In the genomic region with DNA sequence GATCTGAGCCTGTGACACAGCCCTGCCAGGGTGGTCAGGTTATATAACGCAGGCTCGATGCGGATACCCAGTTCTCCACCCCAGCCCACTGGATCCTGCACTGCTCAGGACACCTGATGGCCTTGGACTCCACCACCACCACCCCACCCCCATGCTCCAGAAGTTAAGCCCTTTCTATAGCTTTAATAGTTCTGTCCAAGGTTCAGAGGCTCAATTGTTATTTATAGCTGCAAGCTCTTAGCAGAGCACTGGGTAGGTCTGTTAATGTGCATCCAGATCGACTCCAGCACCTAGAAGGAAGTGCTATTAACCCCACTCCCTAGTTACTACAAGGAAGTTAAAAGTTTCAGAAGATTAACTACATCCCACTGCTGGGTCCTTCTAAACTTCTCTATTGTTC, we compare ENCODE assay signal across 19 mouse cellular contexts. TPM values are rescaled to one million over a fixed set of nuclear protein-coding genes. Genes with fewer than 3 reads are reported as not detected.
A peak's percentile ranks its signal among the peaks of the same experiment; 100 is the strongest.
DNase-seq lines count a peak whose midpoint lies in the region; ATAC-seq and TF ChIP-seq lines count a peak whose summit lies in the region.
"Had no signal": no experiment of that assay in that cellular context is flagged by ENCODE, and none has a peak within 500 bp of the region (broad histone marks: within the 10 kb centered on the region; RNA-seq: fewer than 3 reads in every experiment).

No protein-coding gene starts in this region.

- 54% methylated on average over 4 of the region's 4 CpGs for WGBS in heart, embryonic 15.5 days
- WGBS in stomach, embryonic 16.5 days, result 64% methylated on average over 4 of the region's 4 CpGs
- WGBS in stomach, postnatal 0 days, result 77% methylated on average over 4 of the region's 4 CpGs
- WGBS in intestine, postnatal 0 days, result 39% methylated on average over 4 of the region's 4 CpGs
- 73% methylated on average over 4 of the region's 4 CpGs for WGBS in limb, embryonic 10.5 days

- no peaks in the 10 kb centered on the region for H3K27me3 ChIP-seq in heart, embryonic 15.5 days
- no peaks in the 10 kb centered on the region for H3K27me3 ChIP-seq in stomach, embryonic 16.5 days (ENCODE audit: control insufficient read depth, insufficient read depth, low read length)
- H3K27me3 ChIP-seq in stomach, postnatal 0 days (ENCODE audit: control insufficient read depth, insufficient read depth, low read length), result no peaks in the 10 kb centered on the region
- no peaks in the 10 kb centered on the region for H3K27me3 ChIP-seq in intestine, postnatal 0 days (replicated peaks; ENCODE audit: control insufficient read depth, insufficient read depth, low read length)
- no peaks in the 10 kb centered on the region for H3K27me3 ChIP-seq in limb, embryonic 10.5 days (ENCODE audit: low read depth, poor library complexity, severe bottlenecking)
- H3K27me3 ChIP-seq: embryonic facial prominence, embryonic 12.5 days; hindbrain, embryonic 15.5 days; limb, embryonic 15.5 days; midbrain, embryonic 13.5 days had no signal

- no peak for ATAC-seq in heart, embryonic 15.5 days (replicated peaks; ENCODE audit: insufficient number of reproducible peaks, insufficient read depth, low FRiP score, low read depth)
- 0 out of 2 replicates have a peak, but pooled peaks have one; percentile 37 for ATAC-seq in stomach, embryonic 16.5 days (ENCODE audit: insufficient read depth, low FRiP score)
- ATAC-seq in stomach, postnatal 0 days (ENCODE audit: low FRiP score, low TSS enrichment), result no peak
- ATAC-seq in intestine, postnatal 0 days, result peak; percentile 92
- ATAC-seq: midbrain, embryonic 13.5 days had no signal

- peak overlapping the region; percentile 2; the same call in 1 of the 2 replicates for H3K27ac ChIP-seq in heart, embryonic 15.5 days
- H3K27ac ChIP-seq in stomach, embryonic 16.5 days (ENCODE audit: low read length), result no peak overlapping the region
- H3K27ac ChIP-seq in stomach, postnatal 0 days (replicated peaks), result no peak overlapping the region
- peak overlapping the region; percentile 86 for H3K27ac ChIP-seq in intestine, postnatal 0 days (ENCODE audit: low read depth, low read length)
- no peak overlapping the region for H3K27ac ChIP-seq in limb, embryonic 10.5 days
- H3K27ac ChIP-seq: embryonic facial prominence, embryonic 12.5 days; hindbrain, embryonic 15.5 days; left cerebral cortex, adult 2 months; limb, embryonic 15.5 days; liver, embryonic 14.5 days; midbrain, embryonic 13.5 days had no signal

- no peak for TF ChIP-seq CTCF in stomach, postnatal 0 days (IDR thresholded peaks at IDR 0.05; ENCODE audit: low read depth)
- TF ChIP-seq CTCF in intestine, postnatal 0 days (IDR thresholded peaks at IDR 0.05; ENCODE audit: low read depth), result no peak

- no peak overlapping the region for H3K9ac ChIP-seq in heart, embryonic 15.5 days
- no peak overlapping the region for H3K9ac ChIP-seq in stomach, embryonic 16.5 days (ENCODE audit: low read length)
- H3K9ac ChIP-seq in stomach, postnatal 0 days (ENCODE audit: low read length), result no peak overlapping the region
- no peak overlapping the region for H3K9ac ChIP-seq in intestine, postnatal 0 days (ENCODE audit: low read depth, low read length)
- H3K9ac ChIP-seq: embryonic facial prominence, embryonic 12.5 days; hindbrain, embryonic 15.5 days; limb, embryonic 15.5 days; liver, embryonic 14.5 days; lung, embryonic 14.5 days; midbrain, embryonic 13.5 days had no signal

- no peaks in the 10 kb centered on the region for H3K9me3 ChIP-seq in heart, embryonic 15.5 days (replicated peaks)
- H3K9me3 ChIP-seq in stomach, embryonic 16.5 days (replicated peaks; ENCODE audit: control insufficient read depth, low read length), result no peaks in the 10 kb centered on the region
- H3K9me3 ChIP-seq in stomach, postnatal 0 days (ENCODE audit: control insufficient read depth, low read length), result no peaks in the 10 kb centered on the region
- H3K9me3 ChIP-seq in intestine, postnatal 0 days (ENCODE audit: control insufficient read depth), result no peaks in the 10 kb centered on the region
- H3K9me3 ChIP-seq in limb, embryonic 10.5 days (replicated peaks), result no peaks in the 10 kb centered on the region
- H3K9me3 ChIP-seq: embryonic facial prominence, embryonic 12.5 days; hindbrain, embryonic 15.5 days; limb, embryonic 15.5 days; midbrain, embryonic 13.5 days had no signal

- no peak for DNase-seq in heart, adult 18-20 months
- no peak for DNase-seq in stomach, postnatal 0 days (ENCODE audit: low spot score)
- DNase-seq in limb, embryonic 10.5 days (ENCODE audit: low spot score), result no peak
- DNase-seq in adrenal gland, postnatal 10 days, result no peak
- DNase-seq: adrenal gland, postnatal 14 days; cerebellum, adult 2 months; cerebellum, postnatal 25 days; kidney, adult 8-10 months; lung, embryonic 14.5 days had no signal

- peaks cover 11% of the 10 kb centered on the region for H3K4me1 ChIP-seq in heart, embryonic 15.5 days (replicated peaks)
- H3K4me1 ChIP-seq in stomach, embryonic 16.5 days (ENCODE audit: control insufficient read depth, insufficient read depth, low read length), result no peaks in the 10 kb centered on the region
- no peaks in the 10 kb centered on the region for H3K4me1 ChIP-seq in stomach, postnatal 0 days (replicated peaks; ENCODE audit: control insufficient read depth, insufficient read depth)
- no peaks in the 10 kb centered on the region for H3K4me1 ChIP-seq in intestine, postnatal 0 days (replicated peaks; ENCODE audit: control insufficient read depth, insufficient read depth, low read length)
- peaks cover 13% of the 10 kb centered on the region for H3K4me1 ChIP-seq in limb, embryonic 10.5 days
- H3K4me1 ChIP-seq: embryonic facial prominence, embryonic 12.5 days; hindbrain, embryonic 15.5 days; limb, embryonic 15.5 days; midbrain, embryonic 13.5 days had no signal

- no peaks in the 10 kb centered on the region for H3K36me3 ChIP-seq in heart, embryonic 15.5 days
- H3K36me3 ChIP-seq in stomach, embryonic 16.5 days (ENCODE audit: control insufficient read depth, insufficient read depth, low read length), result no peaks in the 10 kb centered on the region
- H3K36me3 ChIP-seq in stomach, postnatal 0 days (ENCODE audit: control insufficient read depth, insufficient read depth, low read length), result no peaks in the 10 kb centered on the region
- H3K36me3 ChIP-seq in intestine, postnatal 0 days (ENCODE audit: control insufficient read depth, insufficient read depth), result no peaks in the 10 kb centered on the region
- no peaks in the 10 kb centered on the region for H3K36me3 ChIP-seq in limb, embryonic 10.5 days
- H3K36me3 ChIP-seq: embryonic facial prominence, embryonic 12.5 days; hindbrain, embryonic 15.5 days; limb, embryonic 15.5 days; midbrain, embryonic 13.5 days had no signal

- H3K4me2 ChIP-seq in heart, embryonic 15.5 days, result no peak overlapping the region
- H3K4me2 ChIP-seq in stomach, embryonic 16.5 days (ENCODE audit: low read depth, low read length), result no peak overlapping the region
- no peak overlapping the region for H3K4me2 ChIP-seq in stomach, postnatal 0 days (replicated peaks; ENCODE audit: low read depth)
- no peak overlapping the region; the same call in 1 of the 2 replicates for H3K4me2 ChIP-seq in intestine, postnatal 0 days (replicated peaks; ENCODE audit: low read depth)
- H3K4me2 ChIP-seq: embryonic facial prominence, embryonic 12.5 days; hindbrain, embryonic 15.5 days; limb, embryonic 15.5 days; lung, embryonic 14.5 days; midbrain, embryonic 13.5 days had no signal

- no peak for TF ChIP-seq EP300 in stomach, postnatal 0 days (optimal IDR thresholded peaks at IDR 0.05)

- no peak overlapping the region for H3K4me3 ChIP-seq in heart, embryonic 15.5 days
- H3K4me3 ChIP-seq in stomach, embryonic 16.5 days (replicated peaks; ENCODE audit: low read length), result no peak overlapping the region
- H3K4me3 ChIP-seq in stomach, postnatal 0 days (ENCODE audit: low read depth, low read length), result no peak overlapping the region
- no peak overlapping the region for H3K4me3 ChIP-seq in intestine, postnatal 0 days (ENCODE audit: low read depth, low read length)
- no peak overlapping the region for H3K4me3 ChIP-seq in limb, embryonic 10.5 days
- H3K4me3 ChIP-seq: embryonic facial prominence, embryonic 12.5 days; hindbrain, embryonic 15.5 days; left cerebral cortex, adult 2 months; limb, embryonic 15.5 days; megakaryocyte, embryonic 14.5 days; midbrain, embryonic 13.5 days had no signal

RNA-seq across cellular contexts. Expression of gene Ksr1, which starts 11.5 kb away (rescaled TPM):
- polyA plus RNA-seq in heart, embryonic 15.5 days (2015; fragmentation: Nextera tagmentation; extraction: Ambion mirVana), result 3.2 and 4.1 TPM in 2 replicates
- total RNA-seq in heart, adult 18-20 months (2021), result 1 to 10 TPM; 5.7 to 5.8 TPM
- 2.1 and 3.2 TPM in 2 replicates for polyA plus RNA-seq in stomach, embryonic 16.5 days (2015; fragmentation: Nextera tagmentation; extraction: Ambion mirVana)
- 0.67 and 0.94 TPM in 2 replicates for polyA plus RNA-seq in stomach, postnatal 0 days (2015; fragmentation: Nextera tagmentation; extraction: Ambion mirVana)
- 4.7 and 6.8 TPM in 2 replicates for polyA plus RNA-seq in intestine, postnatal 0 days (2015; fragmentation: Nextera tagmentation; extraction: Ambion mirVana)
- 1.0 and 1.3 TPM in 2 replicates for polyA plus RNA-seq in limb, embryonic 10.5 days (2016; fragmentation: Nextera tagmentation; extraction: Ambion mirVana)
- total RNA-seq in adrenal gland, postnatal 10 days (2021), result 10 to 100 TPM; 12.0 to 17.3 TPM

Comparison
In these comparisons a context has a peak if more than half of its experiments do, and no peak if none do; other contexts are left out.
1. ATAC-seq: peak in stomach, embryonic 16.5 days (single experiment) and intestine, postnatal 0 days (single experiment); none in heart, embryonic 15.5 days (single experiment) and stomach, postnatal 0 days (single experiment).
2. H3K27ac ChIP-seq: peak in heart, embryonic 15.5 days (single experiment) and intestine, postnatal 0 days (single experiment); none in stomach, embryonic 16.5 days (single experiment), stomach, postnatal 0 days (single experiment) and limb, embryonic 10.5 days (single experiment).